Mouse (Mus musculus) olfactory bulb, adult 2 months (tissue): Measurements from ENCODE around the gene Nae1. TPM values are rescaled to one million over a fixed set of nuclear protein-coding genes. Genes with fewer than 3 reads are reported as not detected.

Experiments
- H3K27ac ChIP-seq: fragments of 200-500 bp; 2 replicates; pipeline ENCODE4 v1.5.1; 2012; ENCODE audit warnings: low read depth, low read length; ENCODE audit not compliant: insufficient read depth
- H3K4me1 ChIP-seq: fragments of 200-500 bp; 2 replicates; pipeline ENCODE4 v1.6.1; 2012; ENCODE audit warnings: low read length; ENCODE audit not compliant: control insufficient read depth, insufficient read depth
- H3K4me3 ChIP-seq: fragments of 200-500 bp; 2 replicates; pipeline ENCODE4 v1.5.1; 2012; ENCODE audit warnings: mild to moderate bottlenecking, low read depth, low read length, moderate library complexity; ENCODE audit not compliant: insufficient read depth
- CTCF ChIP-seq: fragments of 200-500 bp; IDR thresholded peaks from 2 replicates; pipeline ENCODE4 v1.5.1; 2012; ENCODE audit warnings: low read depth, mild to moderate bottlenecking, low read length, moderate library complexity; ENCODE audit not compliant: insufficient read depth
- POLR2A ChIP-seq: fragments of 200-500 bp; IDR thresholded peaks from 2 replicates; pipeline ENCODE4 v1.6.1; 2012; ENCODE audit warnings: mild to moderate bottlenecking, low read depth, low read length, moderate library complexity; ENCODE audit not compliant: insufficient read depth
- WGBS: fragments of 180-500 bp; shearing (Covaris S2); methylation state at CpG from one replicate; pipeline ENCODE4 v1.1.7; 2018; 5-methylcytosine and 5-hydroxymethylcytosine counted together
- polyA plus RNA-seq: library from polyadenylated mRNA; stranded (reverse); fragments of >200 nt; gene quantifications from 2 replicates; pipeline ENCODE4 v1.2.4, GENCODE M21; 2012; ENCODE audit warnings: low replicate concordance; ENCODE audit not compliant: missing spikeins, insufficient read depth, insufficient read length

Gene Nae1
- polyA plus RNA-seq, 1 experiment = not detected

- WGBS = 44% methylated on average over 7 of the region's 7 CpGs
Observed at GRCm38 (mm10) chr8:104535378-104535777, 941 bp upstream of the Nae1 start.

GRCm38 (mm10) chr8:104534779-104535141 lies 323 bp upstream of the Nae1 start:
- WGBS = 7% methylated on average over 9 of the region's 9 CpGs
- no peak overlapping the region for H3K27ac ChIP-seq
- H3K4me3 ChIP-seq = peak overlapping the region; percentile 27; the same call in 1 of the 2 replicates
- TF ChIP-seq CTCF (no peak), POLR2A (no peak)
- H3K4me1 ChIP-seq = 0 out of 2 replicates have a peak, but pooled peaks cover 2% of the 10 kb centered on the region

More at GRCm38 (mm10) chr8:104535378-104535777, 941 bp upstream of the Nae1 start:
- Histone ChIP-seq H3K4me1 (peaks cover 4% of the 10 kb centered on the region), H3K4me3 (no peak overlapping the region), H3K27ac (no peak overlapping the region)
- no peak for TF ChIP-seq POLR2A
- no peak for TF ChIP-seq CTCF

- H3K4me1 ChIP-seq = 0 out of 2 replicates have a peak, but pooled peaks cover 2% of the 10 kb centered on the region
- peak overlapping the region; percentile 77 for H3K4me3 ChIP-seq
- WGBS = 14% methylated on average over 7 of the region's 7 CpGs
- TF ChIP-seq CTCF (no peak), POLR2A (no peak)
- H3K27ac ChIP-seq = no peak overlapping the region
Observed at GRCm38 (mm10) chr8:104533551-104533950, 886 bp downstream of the Nae1 start.

GRCm38 (mm10) chr8:104529671-104530070 lies 4.8 kb downstream of the Nae1 start:
- TF ChIP-seq CTCF = no peak
- Histone ChIP-seq H3K4me1 (0 out of 2 replicates have a peak, but pooled peaks cover 2% of the 10 kb centered on the region), H3K4me3 (no peak overlapping the region), H3K27ac (no peak overlapping the region)
- 93% methylated on average over 6 of the region's 6 CpGs for WGBS

- H3K4me3 ChIP-seq = no peak overlapping the region
- no peak for TF ChIP-seq CTCF
- no peak for TF ChIP-seq POLR2A
- peaks cover 3% of the 10 kb centered on the region for H3K4me1 ChIP-seq
- H3K27ac ChIP-seq = no peak overlapping the region
- 40% methylated on average over 5 of the region's 5 CpGs for WGBS
Observed at GRCm38 (mm10) chr8:104517872-104518271, 16.6 kb downstream of the Nae1 start.

- Histone ChIP-seq H3K27ac (no peak overlapping the region), H3K4me3 (no peak overlapping the region), H3K4me1 (peaks cover 6% of the 10 kb centered on the region; the same call in 1 of the 2 replicates)
- WGBS = 83% methylated on average over 3 of the region's 3 CpGs
- no peak for TF ChIP-seq CTCF
- no peak for TF ChIP-seq POLR2A
Observed at GRCm38 (mm10) chr8:104510134-104510533, 24.3 kb downstream of the Nae1 start.

GRCm38 (mm10) chr8:104509061-104510006 lies 25.1 kb downstream of the Nae1 start, which contains the start of gene Terb1:
Gene Terb1 (minus strand): TSS chr8:104509910.
- 4% methylated on average over 64 of the region's 64 CpGs for WGBS
- peaks cover 6% of the 10 kb centered on the region; the same call in 1 of the 2 replicates for H3K4me1 ChIP-seq
- TF ChIP-seq CTCF = no peak
- no peak within 1 kb of the TSS for H3K27ac ChIP-seq
- H3K4me3 ChIP-seq = peak within 1 kb of the TSS; percentile 52

- TF ChIP-seq CTCF (no peak), POLR2A (no peak)
- 59% methylated on average over 1 of the region's 1 CpGs for WGBS
- Histone ChIP-seq H3K27ac (no peak overlapping the region), H3K4me3 (no peak overlapping the region), H3K4me1 (no peaks in the 10 kb centered on the region)
Observed at GRCm38 (mm10) chr8:104479091-104479490, 55.3 kb downstream of the Nae1 start.

GRCm38 (mm10) chr8:104472465-104472864 lies 62.0 kb downstream of the Nae1 start:
- WGBS = 68% methylated on average over 3 of the region's 3 CpGs
- no peak for TF ChIP-seq CTCF
- no peak for TF ChIP-seq POLR2A
- H3K4me1 ChIP-seq = no peaks in the 10 kb centered on the region
- H3K27ac ChIP-seq = no peak overlapping the region
- H3K4me3 ChIP-seq = no peak overlapping the region
